Mouse (Mus musculus): Measurements from ENCODE around the gene Cxcl12. TPM values are rescaled to one million over a fixed set of nuclear protein-coding genes. Genes with fewer than 3 reads are reported as not detected.

Gene Cxcl12
- polyA plus RNA-seq (2012; rRNA removed) = 46.5 and 49.0 TPM in 2 replicates

- H3K4me3 ChIP-seq (replicated peaks; ENCODE audit: insufficient read depth, low read depth, low read length) = peak within 1 kb of the TSS; percentile 56
- WGBS = 1% methylated on average over 64 of the region's 64 CpGs
- TF ChIP-seq POLR2A (IDR thresholded peaks at IDR 0.05; ENCODE audit: borderline replicate concordance, insufficient read depth, low read length) (no peak), CTCF (IDR thresholded peaks at IDR 0.05; ENCODE audit: borderline replicate concordance, insufficient read depth, low read depth, low read length) (no peak)
- no peaks in the 10 kb centered on the region; the same call in 1 of the 2 replicates for H3K27me3 ChIP-seq (ENCODE audit: control insufficient read depth, insufficient read depth, low read length)
- peak; percentile 41 to 50 for DNase-seq
- peaks cover 3% of the 10 kb centered on the region; the same call in 1 of the 2 replicates for H3K4me1 ChIP-seq (ENCODE audit: control insufficient read depth, insufficient read depth, low read length)
- no peak within 1 kb of the TSS for H3K27ac ChIP-seq (ENCODE audit: insufficient read depth, low read length)
Measured at GRCm38 (mm10) chr6:117168321-117169011, at the start of gene Cxcl12. Cxcl12 (plus strand) TSS chr6:117168535.

DNA sequence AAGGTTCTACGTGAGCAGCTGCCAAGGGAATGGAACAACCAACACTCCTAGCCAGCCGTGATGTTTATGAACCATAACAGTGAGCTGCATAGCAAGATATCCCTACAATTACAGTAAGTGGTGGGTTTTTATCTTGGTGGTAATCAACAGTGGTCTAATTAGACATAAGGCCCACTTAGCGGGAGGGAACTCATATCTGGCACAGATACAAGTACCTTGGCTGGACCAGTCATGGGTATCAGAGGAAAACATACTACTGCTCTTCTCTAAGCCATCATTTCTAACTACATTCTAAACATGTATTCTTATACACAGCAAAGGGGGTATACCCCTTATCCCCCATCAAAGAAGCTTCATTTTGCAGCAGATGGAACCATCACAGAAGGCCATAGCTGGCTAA lies 46.3 kb upstream of the Cxcl12 start:
- Histone ChIP-seq H3K27ac (ENCODE audit: insufficient read depth, low read length) (no peak overlapping the region), H3K4me1 (ENCODE audit: control insufficient read depth, insufficient read depth, low read length) (0 out of 2 replicates have a peak, but pooled peaks cover 3% of the 10 kb centered on the region), H3K4me3 (replicated peaks; ENCODE audit: insufficient read depth, low read depth, low read length) (no peak overlapping the region), H3K27me3 (ENCODE audit: control insufficient read depth, insufficient read depth, low read length) (no peaks in the 10 kb centered on the region)
- DNase-seq = no peak
- 56% methylated on average over 3 of the region's 3 CpGs for WGBS
- TF ChIP-seq CTCF (IDR thresholded peaks at IDR 0.05; ENCODE audit: borderline replicate concordance, insufficient read depth, low read depth, low read length) (no peak), POLR2A (IDR thresholded peaks at IDR 0.05; ENCODE audit: borderline replicate concordance, insufficient read depth, low read length) (no peak)

DNA sequence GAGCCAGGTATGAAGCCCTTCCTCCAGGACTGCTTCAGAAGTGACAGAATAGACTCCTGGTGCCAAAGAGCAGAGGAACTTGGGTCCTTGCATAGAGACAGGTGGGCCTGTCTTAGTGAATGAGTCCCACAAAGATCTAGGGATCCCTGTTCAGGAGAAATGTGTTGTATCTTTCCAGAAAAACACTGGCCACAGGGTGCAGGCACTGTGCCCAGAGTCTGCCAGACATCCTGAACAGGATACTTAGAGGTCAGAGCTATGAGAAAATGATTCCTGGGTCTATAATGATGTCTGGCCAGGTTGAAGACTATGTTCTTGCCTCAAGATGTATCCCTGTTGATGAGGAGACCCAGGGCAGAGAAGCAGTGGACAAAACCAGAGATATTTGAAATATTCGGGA lies 42.0 kb upstream of the Cxcl12 start:
- no peak for TF ChIP-seq POLR2A (IDR thresholded peaks at IDR 0.05; ENCODE audit: borderline replicate concordance, insufficient read depth, low read length)
- TF ChIP-seq CTCF (IDR thresholded peaks at IDR 0.05; ENCODE audit: borderline replicate concordance, insufficient read depth, low read depth, low read length) = no peak
- H3K27ac ChIP-seq (ENCODE audit: insufficient read depth, low read length) = no peak overlapping the region
- H3K27me3 ChIP-seq (ENCODE audit: control insufficient read depth, insufficient read depth, low read length) = no peaks in the 10 kb centered on the region
- H3K4me3 ChIP-seq (replicated peaks; ENCODE audit: insufficient read depth, low read depth, low read length) = no peak overlapping the region
- no peak for DNase-seq
- WGBS = 91% methylated on average over 1 of the region's 1 CpGs
- H3K4me1 ChIP-seq (ENCODE audit: control insufficient read depth, insufficient read depth, low read length) = 0 out of 2 replicates have a peak, but pooled peaks cover 3% of the 10 kb centered on the region

GRCm38 (mm10) chr6:117129443-117129842 lies 38.9 kb upstream of the Cxcl12 start:
- no peak overlapping the region for H3K4me3 ChIP-seq (replicated peaks; ENCODE audit: insufficient read depth, low read depth, low read length)
- H3K27me3 ChIP-seq (ENCODE audit: control insufficient read depth, insufficient read depth, low read length) = no peaks in the 10 kb centered on the region
- H3K4me1 ChIP-seq (ENCODE audit: control insufficient read depth, insufficient read depth, low read length) = 0 out of 2 replicates have a peak, but pooled peaks cover 3% of the 10 kb centered on the region
- no peak for TF ChIP-seq POLR2A (IDR thresholded peaks at IDR 0.05; ENCODE audit: borderline replicate concordance, insufficient read depth, low read length)
- no peak for TF ChIP-seq CTCF (IDR thresholded peaks at IDR 0.05; ENCODE audit: borderline replicate concordance, insufficient read depth, low read depth, low read length)
- no peak overlapping the region for H3K27ac ChIP-seq (ENCODE audit: insufficient read depth, low read length)
- WGBS = 72% methylated on average over 4 of the region's 4 CpGs
- DNase-seq = no peak

GRCm38 (mm10) chr6:117130680-117131111 lies 37.6 kb upstream of the Cxcl12 start:
- Histone ChIP-seq H3K27ac (ENCODE audit: insufficient read depth, low read length) (no peak overlapping the region), H3K4me3 (replicated peaks; ENCODE audit: insufficient read depth, low read depth, low read length) (no peak overlapping the region), H3K4me1 (ENCODE audit: control insufficient read depth, insufficient read depth, low read length) (0 out of 2 replicates have a peak, but pooled peaks cover 3% of the 10 kb centered on the region), H3K27me3 (ENCODE audit: control insufficient read depth, insufficient read depth, low read length) (no peaks in the 10 kb centered on the region)
- no peak for TF ChIP-seq POLR2A (IDR thresholded peaks at IDR 0.05; ENCODE audit: borderline replicate concordance, insufficient read depth, low read length)
- no peak for TF ChIP-seq CTCF (IDR thresholded peaks at IDR 0.05; ENCODE audit: borderline replicate concordance, insufficient read depth, low read depth, low read length)
- no peak for DNase-seq
- 33% methylated on average over 15 of the region's 15 CpGs for WGBS

GRCm38 (mm10) chr6:117134526-117134925 lies 33.8 kb upstream of the Cxcl12 start:
- TF ChIP-seq POLR2A (IDR thresholded peaks at IDR 0.05; ENCODE audit: borderline replicate concordance, insufficient read depth, low read length) = no peak
- TF ChIP-seq CTCF (IDR thresholded peaks at IDR 0.05; ENCODE audit: borderline replicate concordance, insufficient read depth, low read depth, low read length) = no peak
- Histone ChIP-seq H3K27ac (ENCODE audit: insufficient read depth, low read length) (no peak overlapping the region), H3K4me1 (ENCODE audit: control insufficient read depth, insufficient read depth, low read length) (no peaks in the 10 kb centered on the region), H3K4me3 (replicated peaks; ENCODE audit: insufficient read depth, low read depth, low read length) (no peak overlapping the region), H3K27me3 (ENCODE audit: control insufficient read depth, insufficient read depth, low read length) (no peaks in the 10 kb centered on the region)
- no peak for DNase-seq
- 84% methylated on average over 4 of the region's 4 CpGs for WGBS

DNA sequence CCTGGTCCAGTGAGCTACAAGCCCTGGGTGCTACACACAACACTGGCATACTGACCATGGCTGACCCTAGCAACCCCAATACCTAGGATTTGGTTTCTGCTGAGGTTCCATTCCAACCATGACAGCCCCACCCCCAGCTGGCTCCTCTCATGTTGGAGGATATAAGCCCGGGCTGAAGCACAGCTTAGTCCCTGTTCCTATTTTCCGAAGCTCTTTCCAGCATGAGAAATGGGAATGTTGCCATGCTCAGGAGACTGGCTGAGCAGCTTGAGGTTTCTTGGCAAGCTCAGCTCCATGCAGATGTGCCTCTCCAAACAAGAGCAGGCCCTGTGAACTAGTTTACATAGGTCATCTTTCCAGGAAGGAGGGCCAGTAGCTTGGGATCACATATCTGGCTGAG lies 30.6 kb upstream of the Cxcl12 start:
- no peak overlapping the region for H3K27ac ChIP-seq (ENCODE audit: insufficient read depth, low read length)
- H3K27me3 ChIP-seq (ENCODE audit: control insufficient read depth, insufficient read depth, low read length) = no peaks in the 10 kb centered on the region
- no peak overlapping the region for H3K4me3 ChIP-seq (replicated peaks; ENCODE audit: insufficient read depth, low read depth, low read length)
- no peak for DNase-seq
- 26% methylated on average over 2 of the region's 2 CpGs for WGBS
- TF ChIP-seq CTCF (IDR thresholded peaks at IDR 0.05; ENCODE audit: borderline replicate concordance, insufficient read depth, low read depth, low read length) = no peak
- TF ChIP-seq POLR2A (IDR thresholded peaks at IDR 0.05; ENCODE audit: borderline replicate concordance, insufficient read depth, low read length) = no peak
- no peaks in the 10 kb centered on the region for H3K4me1 ChIP-seq (ENCODE audit: control insufficient read depth, insufficient read depth, low read length)

DNA sequence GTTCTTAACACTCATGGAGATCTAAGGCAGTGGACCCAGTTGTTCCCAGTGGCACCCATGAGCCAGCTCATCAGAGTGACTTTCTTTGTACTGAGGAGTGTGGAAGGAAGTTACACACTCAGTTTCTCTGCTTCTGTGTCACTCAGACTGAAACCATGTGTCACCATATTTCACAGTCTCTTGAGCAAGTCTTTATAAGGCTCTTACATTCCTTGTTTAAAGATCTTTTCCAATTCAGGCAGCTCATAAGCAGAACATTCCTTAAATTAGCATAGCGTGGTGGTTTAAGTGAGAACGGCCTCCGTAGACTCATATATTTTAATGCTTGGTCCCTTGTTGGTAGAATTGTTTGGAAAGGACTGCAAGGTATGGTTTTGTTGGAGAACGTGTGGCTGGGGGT lies 27.4 kb upstream of the Cxcl12 start:
- Histone ChIP-seq H3K4me3 (replicated peaks; ENCODE audit: insufficient read depth, low read depth, low read length) (no peak overlapping the region), H3K27me3 (ENCODE audit: control insufficient read depth, insufficient read depth, low read length) (no peaks in the 10 kb centered on the region), H3K27ac (ENCODE audit: insufficient read depth, low read length) (no peak overlapping the region), H3K4me1 (ENCODE audit: control insufficient read depth, insufficient read depth, low read length) (no peaks in the 10 kb centered on the region)
- TF ChIP-seq POLR2A (IDR thresholded peaks at IDR 0.05; ENCODE audit: borderline replicate concordance, insufficient read depth, low read length) (no peak), CTCF (IDR thresholded peaks at IDR 0.05; ENCODE audit: borderline replicate concordance, insufficient read depth, low read depth, low read length) (no peak)
- 90% methylated on average over 4 of the region's 4 CpGs for WGBS
- no peak for DNase-seq
